Mouse (Mus musculus): ENCODE measurements around the gene Habp2. TPM values are rescaled to one million over a fixed set of nuclear protein-coding genes. Genes with fewer than 3 reads are reported as not detected.

Habp2 gene
- polyA plus RNA-seq, 1 experiment from 2014 or later: not detected

DNA sequence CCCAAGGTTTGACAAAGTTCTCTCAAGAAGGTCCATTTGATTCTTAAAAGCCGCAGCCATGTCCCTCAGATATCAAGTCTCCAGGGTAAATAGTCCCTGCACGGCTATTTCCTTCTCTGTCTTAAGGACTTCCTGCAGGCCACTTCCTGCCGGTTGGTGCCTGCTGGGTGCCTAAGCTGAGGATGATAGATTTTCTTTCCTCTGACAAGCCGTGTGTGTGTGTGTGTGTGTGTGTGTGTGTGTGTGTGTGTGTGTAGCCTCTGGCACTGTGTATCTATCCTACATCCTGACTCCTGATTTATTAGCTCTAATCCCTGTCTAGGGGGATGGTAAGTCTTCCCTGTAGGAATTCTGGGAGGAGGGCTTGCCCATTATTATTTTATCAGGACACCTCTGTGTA lies 22.8 kb upstream of the Habp2 start:
- no peaks in the 10 kb centered on the region for H3K9me3 ChIP-seq (ENCODE audit: control insufficient read depth, low read length)
- ATAC-seq (ENCODE audit: low FRiP score): no peak
- no peaks in the 10 kb centered on the region for H3K27me3 ChIP-seq (ENCODE audit: control insufficient read depth, insufficient read depth, low read length)
- WGBS: 78% methylated on average over 4 of the region's 4 CpGs
- H3K27ac ChIP-seq (ENCODE audit: low read depth, low read length): no peak overlapping the region
- no peaks in the 10 kb centered on the region for H3K36me3 ChIP-seq (ENCODE audit: control insufficient read depth, insufficient read depth, low read length)
- no peaks in the 10 kb centered on the region for H3K4me1 ChIP-seq (ENCODE audit: control insufficient read depth, insufficient read depth, low read length)
- no peak overlapping the region for H3K4me3 ChIP-seq (ENCODE audit: low read depth, low read length)
- DNase-seq (ENCODE audit: low spot score, missing footprints): peak; percentile 75
- no peak overlapping the region for H3K4me2 ChIP-seq
- H3K9ac ChIP-seq (ENCODE audit: low read length): no peak overlapping the region

DNA sequence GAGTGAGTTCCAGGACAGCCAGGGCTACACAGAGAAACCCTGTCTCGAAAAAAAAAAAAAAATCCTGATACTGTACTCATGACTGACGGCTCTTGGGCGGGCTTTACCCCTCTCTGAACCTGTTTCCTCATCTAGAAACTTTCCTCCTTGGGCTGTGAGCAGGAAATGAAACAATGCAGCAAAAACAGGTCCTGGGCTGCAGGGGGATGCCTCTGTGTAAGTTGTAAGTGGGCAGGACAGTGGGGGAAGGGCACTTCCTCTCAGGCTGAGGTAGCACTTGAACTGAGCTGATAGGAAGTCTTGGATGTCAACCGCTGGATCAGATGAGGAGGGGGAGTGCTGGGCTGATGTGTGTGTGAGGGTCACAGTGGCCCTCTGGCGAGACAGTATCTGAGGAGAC lies 21.8 kb upstream of the Habp2 start:
- 72% methylated on average over 5 of the region's 5 CpGs for WGBS

DNA sequence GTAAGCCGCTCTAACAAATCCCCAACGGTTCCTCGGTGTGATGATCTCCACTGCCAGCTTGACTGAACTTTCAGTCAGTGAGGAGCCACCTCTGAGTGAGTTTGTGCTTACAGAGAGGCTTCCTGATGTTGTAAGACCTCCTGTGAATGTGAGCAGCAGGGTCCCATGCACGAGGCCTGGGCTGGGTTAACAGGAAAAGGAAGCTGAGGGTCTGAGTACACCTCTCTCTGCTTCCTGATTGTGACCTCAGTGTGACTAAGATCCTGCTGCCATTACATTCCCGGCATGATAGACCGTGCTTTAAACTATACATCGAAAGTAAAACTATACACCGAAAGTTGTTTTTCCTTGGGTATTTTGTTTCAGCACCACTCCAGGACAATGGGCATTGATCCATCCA lies 14.9 kb upstream of the Habp2 start:
- no peak overlapping the region for H3K9ac ChIP-seq (ENCODE audit: low read length)
- ATAC-seq (ENCODE audit: low FRiP score) (no peak), DNase-seq (ENCODE audit: low spot score, missing footprints) (peak; percentile 28)
- H3K4me1 ChIP-seq (ENCODE audit: control insufficient read depth, insufficient read depth, low read length): no peaks in the 10 kb centered on the region
- H3K4me3 ChIP-seq (ENCODE audit: low read depth, low read length): no peak overlapping the region
- no peaks in the 10 kb centered on the region for H3K9me3 ChIP-seq (ENCODE audit: control insufficient read depth, low read length)
- H3K36me3 ChIP-seq (ENCODE audit: control insufficient read depth, insufficient read depth, low read length): no peaks in the 10 kb centered on the region
- H3K4me2 ChIP-seq: no peak overlapping the region
- H3K27ac ChIP-seq (ENCODE audit: low read depth, low read length): no peak overlapping the region
- 88% methylated on average over 8 of the region's 8 CpGs for WGBS
- H3K27me3 ChIP-seq (ENCODE audit: control insufficient read depth, insufficient read depth, low read length): no peaks in the 10 kb centered on the region

More for the DNA sequence above, 21.8 kb upstream of the Habp2 start:
- DNase-seq (ENCODE audit: low spot score, missing footprints) (peak; percentile 72), ATAC-seq (ENCODE audit: low FRiP score) (no peak)
- H3K4me3 ChIP-seq (ENCODE audit: low read depth, low read length): no peak overlapping the region
- H3K4me2 ChIP-seq: no peak overlapping the region
- H3K27me3 ChIP-seq (ENCODE audit: control insufficient read depth, insufficient read depth, low read length): no peaks in the 10 kb centered on the region
- no peaks in the 10 kb centered on the region for H3K4me1 ChIP-seq (ENCODE audit: control insufficient read depth, insufficient read depth, low read length)
- H3K36me3 ChIP-seq (ENCODE audit: control insufficient read depth, insufficient read depth, low read length): no peaks in the 10 kb centered on the region
- H3K27ac ChIP-seq (ENCODE audit: low read depth, low read length): no peak overlapping the region
- no peak overlapping the region for H3K9ac ChIP-seq (ENCODE audit: low read length)
- no peaks in the 10 kb centered on the region for H3K9me3 ChIP-seq (ENCODE audit: control insufficient read depth, low read length)

DNA sequence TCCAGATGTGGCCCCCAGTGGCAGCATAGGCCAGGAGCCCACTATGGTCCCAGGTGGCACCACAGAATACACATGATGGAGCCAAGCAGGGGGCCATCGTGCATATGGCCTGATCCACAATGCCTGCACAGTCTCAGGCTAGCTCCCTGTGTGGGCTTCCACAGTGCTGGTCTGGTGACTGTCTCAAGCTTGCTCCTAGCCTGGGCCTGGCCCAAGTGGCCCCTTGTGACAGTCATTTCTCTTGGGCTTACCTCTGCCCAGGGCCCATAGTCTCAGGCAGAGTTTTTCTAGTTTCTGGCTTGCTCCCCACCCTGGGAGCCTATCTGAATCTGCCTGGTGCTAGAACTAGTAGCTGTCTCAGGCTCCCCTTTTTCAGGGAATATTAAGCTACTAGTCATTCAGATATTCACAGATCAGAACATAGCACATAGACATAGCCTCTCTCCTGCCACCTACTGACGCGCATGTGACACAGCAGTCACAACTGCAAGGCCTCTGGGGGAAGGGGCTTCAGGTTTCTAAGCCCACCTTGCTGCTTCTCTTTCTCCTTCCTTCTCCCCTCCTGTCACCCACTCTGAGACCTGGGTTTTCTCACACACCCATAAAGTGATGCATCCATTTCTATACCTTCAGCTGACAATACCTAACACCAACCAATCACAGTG lies 9.7 kb upstream of the Habp2 start:
- Histone ChIP-seq H3K9ac (ENCODE audit: low read length) (no peak overlapping the region), H3K27me3 (ENCODE audit: control insufficient read depth, insufficient read depth, low read length) (no peaks in the 10 kb centered on the region), H3K4me2 (no peak overlapping the region), H3K9me3 (ENCODE audit: control insufficient read depth, low read length) (no peaks in the 10 kb centered on the region), H3K36me3 (ENCODE audit: control insufficient read depth, insufficient read depth, low read length) (no peaks in the 10 kb centered on the region), H3K27ac (ENCODE audit: low read depth, low read length) (no peak overlapping the region), H3K4me1 (ENCODE audit: control insufficient read depth, insufficient read depth, low read length) (no peaks in the 10 kb centered on the region), H3K4me3 (ENCODE audit: low read depth, low read length) (no peak overlapping the region)
- WGBS: 53% methylated on average over 3 of the region's 3 CpGs
- DNase-seq (ENCODE audit: low spot score, missing footprints) (peak; percentile 60), ATAC-seq (ENCODE audit: low FRiP score) (no peak)

DNA sequence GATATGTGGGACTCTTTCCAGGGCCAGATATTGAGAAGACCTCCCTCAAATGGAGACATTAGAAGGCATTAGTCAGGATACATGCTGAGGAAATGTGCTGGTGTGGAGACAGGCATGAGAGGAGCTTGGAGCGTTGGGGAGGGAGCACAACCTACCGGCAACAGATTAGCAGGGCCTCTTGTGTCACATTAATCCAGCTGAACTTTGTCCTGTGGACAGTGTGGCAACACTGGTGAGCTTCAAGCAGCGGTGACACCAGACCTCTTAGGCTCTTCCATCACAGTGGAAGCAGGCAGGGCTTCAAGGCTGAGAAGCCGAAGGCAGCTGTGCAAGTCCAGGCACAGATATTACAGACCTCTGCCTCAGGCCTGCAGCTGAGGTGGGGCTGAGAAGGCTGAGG lies 9.0 kb upstream of the Habp2 start:
- Histone ChIP-seq H3K36me3 (ENCODE audit: control insufficient read depth, insufficient read depth, low read length) (no peaks in the 10 kb centered on the region), H3K4me2 (no peak overlapping the region), H3K27ac (ENCODE audit: low read depth, low read length) (no peak overlapping the region), H3K4me1 (ENCODE audit: control insufficient read depth, insufficient read depth, low read length) (no peaks in the 10 kb centered on the region), H3K4me3 (ENCODE audit: low read depth, low read length) (no peak overlapping the region), H3K9me3 (ENCODE audit: control insufficient read depth, low read length) (no peaks in the 10 kb centered on the region), H3K27me3 (ENCODE audit: control insufficient read depth, insufficient read depth, low read length) (no peaks in the 10 kb centered on the region), H3K9ac (ENCODE audit: low read length) (no peak overlapping the region)
- ATAC-seq (ENCODE audit: low FRiP score) (no peak), DNase-seq (ENCODE audit: low spot score, missing footprints) (no peak)
- WGBS: 88% methylated on average over 4 of the region's 4 CpGs

DNA sequence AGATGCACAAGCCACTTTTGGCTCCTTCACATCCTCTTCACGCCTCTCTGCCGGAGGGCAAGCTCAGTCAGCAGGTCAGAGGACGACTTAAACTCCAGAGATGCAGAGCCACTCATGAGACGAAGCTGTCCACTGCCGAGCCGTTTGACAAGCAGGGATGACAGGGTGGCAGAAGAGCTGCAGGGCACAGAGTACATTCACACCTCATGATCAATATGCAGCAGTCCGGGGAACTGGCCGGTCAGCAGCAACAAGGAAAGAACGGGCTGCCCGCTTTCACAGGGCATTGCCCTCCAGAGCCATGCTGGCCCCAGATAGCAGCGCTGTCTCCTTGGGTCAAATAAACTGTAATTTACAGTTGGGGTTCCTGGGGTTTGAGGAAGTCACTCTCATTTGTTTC lies 8.6 kb upstream of the Habp2 start:
- DNase-seq (ENCODE audit: low spot score, missing footprints) (no peak), ATAC-seq (ENCODE audit: low FRiP score) (no peak)
- Histone ChIP-seq H3K27ac (ENCODE audit: low read depth, low read length) (no peak overlapping the region), H3K4me2 (no peak overlapping the region), H3K9me3 (ENCODE audit: control insufficient read depth, low read length) (no peaks in the 10 kb centered on the region), H3K9ac (ENCODE audit: low read length) (no peak overlapping the region), H3K4me1 (ENCODE audit: control insufficient read depth, insufficient read depth, low read length) (no peaks in the 10 kb centered on the region), H3K36me3 (ENCODE audit: control insufficient read depth, insufficient read depth, low read length) (no peaks in the 10 kb centered on the region), H3K27me3 (ENCODE audit: control insufficient read depth, insufficient read depth, low read length) (no peaks in the 10 kb centered on the region), H3K4me3 (ENCODE audit: low read depth, low read length) (no peak overlapping the region)
- 93% methylated on average over 11 of the region's 11 CpGs for whole genome bisulfite sequencing

DNA sequence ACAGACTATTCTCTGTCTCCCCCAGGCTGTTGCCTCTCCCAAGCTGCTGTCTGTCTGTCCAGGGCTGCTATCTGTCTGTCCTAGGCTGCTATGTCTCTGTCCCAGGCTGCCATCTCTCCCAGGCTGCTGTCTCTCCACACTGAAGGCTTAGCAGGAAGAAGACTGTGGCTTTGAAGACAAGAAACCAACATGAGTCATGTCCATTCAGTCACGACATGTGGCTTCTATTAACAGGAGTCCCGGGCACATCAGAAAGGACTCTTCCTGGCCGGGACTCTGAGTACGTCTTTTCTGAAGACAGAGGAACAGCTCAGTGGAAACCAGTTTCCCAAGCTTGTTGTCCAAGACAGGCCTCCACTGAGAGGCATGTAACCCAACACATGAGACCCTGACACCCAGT lies 1.7 kb upstream of the Habp2 start:
- ATAC-seq (ENCODE audit: low FRiP score) (no peak), DNase-seq (ENCODE audit: low spot score, missing footprints) (peak; percentile 49)
- H3K4me1 ChIP-seq (ENCODE audit: control insufficient read depth, insufficient read depth, low read length): no peaks in the 10 kb centered on the region

DNA sequence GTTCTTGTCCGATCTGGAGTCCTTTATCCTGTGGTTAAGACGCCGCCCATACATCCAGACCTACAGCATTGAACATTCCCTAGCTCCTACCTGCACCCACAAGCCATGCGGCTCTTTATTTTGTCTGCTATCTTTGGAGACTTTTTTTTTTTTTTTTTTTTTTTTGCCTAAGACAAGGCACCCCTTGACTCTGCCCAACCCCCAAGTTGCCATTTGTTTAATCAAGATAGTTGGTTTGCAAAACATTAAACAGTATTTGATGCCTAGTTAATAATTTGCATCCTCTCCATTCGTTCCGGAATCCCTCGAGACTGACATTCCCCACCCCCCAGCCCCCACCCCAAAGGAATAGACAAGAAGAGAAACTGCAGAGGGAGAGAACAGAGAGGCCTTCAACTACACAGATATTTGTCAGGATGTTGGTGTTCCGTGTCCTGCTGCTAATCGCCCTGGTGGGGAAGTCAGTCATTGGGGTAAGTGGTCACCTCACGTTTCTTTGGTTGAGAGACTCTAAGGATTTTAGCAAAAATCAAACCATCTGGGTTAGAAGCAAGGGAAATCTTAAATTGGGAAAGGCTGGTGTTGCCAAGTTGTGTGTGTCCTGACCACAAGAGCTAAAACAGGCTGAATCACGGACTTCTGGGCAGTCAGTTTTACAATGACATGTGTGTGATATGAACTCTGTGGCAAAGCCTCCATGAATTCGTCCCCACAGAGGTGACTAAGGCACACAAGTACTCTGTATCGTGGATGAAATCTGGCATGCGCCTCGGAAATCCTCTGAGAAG lies 837 bp downstream of the Habp2 start:
- Histone ChIP-seq H3K4me3 (ENCODE audit: low read depth, low read length) (no peak overlapping the region), H3K9ac (ENCODE audit: low read length) (no peak overlapping the region), H3K27me3 (ENCODE audit: control insufficient read depth, insufficient read depth, low read length) (no peaks in the 10 kb centered on the region), H3K4me1 (ENCODE audit: control insufficient read depth, insufficient read depth, low read length) (no peaks in the 10 kb centered on the region), H3K4me2 (no peak overlapping the region), H3K27ac (ENCODE audit: low read depth, low read length) (no peak overlapping the region), H3K9me3 (ENCODE audit: control insufficient read depth, low read length) (no peaks in the 10 kb centered on the region), H3K36me3 (ENCODE audit: control insufficient read depth, insufficient read depth, low read length) (no peaks in the 10 kb centered on the region)
- 82% methylated on average over 15 of the region's 15 CpGs for WGBS
- ATAC-seq (ENCODE audit: low FRiP score) (no peak), DNase-seq (ENCODE audit: low spot score, missing footprints) (no peak)

More for the DNA sequence above, 1.7 kb upstream of the Habp2 start:
- Histone ChIP-seq H3K27ac (ENCODE audit: low read depth, low read length) (no peak overlapping the region), H3K4me3 (ENCODE audit: low read depth, low read length) (no peak overlapping the region), H3K9ac (ENCODE audit: low read length) (no peak overlapping the region), H3K4me2 (no peak overlapping the region), H3K27me3 (ENCODE audit: control insufficient read depth, insufficient read depth, low read length) (no peaks in the 10 kb centered on the region), H3K9me3 (ENCODE audit: control insufficient read depth, low read length) (no peaks in the 10 kb centered on the region), H3K36me3 (ENCODE audit: control insufficient read depth, insufficient read depth, low read length) (no peaks in the 10 kb centered on the region)
- 77% methylated on average over 4 of the region's 4 CpGs for WGBS

DNA sequence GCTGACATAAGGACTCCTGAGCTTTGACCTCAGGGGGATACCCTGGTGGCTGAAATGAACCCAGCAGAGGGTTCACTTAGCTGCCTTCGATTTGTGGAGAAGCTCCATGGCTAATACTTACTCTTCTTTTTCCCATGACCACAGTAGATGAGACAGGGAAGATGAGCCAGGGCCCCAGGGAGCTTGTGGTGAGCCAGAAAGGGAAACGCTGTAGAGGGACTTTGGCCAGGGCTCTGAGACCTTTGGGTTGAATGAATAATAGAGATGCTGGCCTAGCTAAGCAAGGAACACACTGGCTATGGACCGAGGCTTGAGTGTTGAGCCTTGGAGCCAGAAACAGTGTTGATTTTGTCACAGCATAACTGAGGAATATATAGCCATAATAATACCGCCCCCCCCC lies 1.5 kb downstream of the Habp2 start:
- Histone ChIP-seq H3K36me3 (ENCODE audit: control insufficient read depth, insufficient read depth, low read length) (no peaks in the 10 kb centered on the region), H3K4me2 (no peak overlapping the region), H3K27ac (ENCODE audit: low read depth, low read length) (no peak overlapping the region), H3K27me3 (ENCODE audit: control insufficient read depth, insufficient read depth, low read length) (no peaks in the 10 kb centered on the region), H3K4me3 (ENCODE audit: low read depth, low read length) (no peak overlapping the region), H3K9me3 (ENCODE audit: control insufficient read depth, low read length) (no peaks in the 10 kb centered on the region), H3K9ac (ENCODE audit: low read length) (no peak overlapping the region), H3K4me1 (ENCODE audit: control insufficient read depth, insufficient read depth, low read length) (no peaks in the 10 kb centered on the region)
- 68% methylated on average over 4 of the region's 4 CpGs for WGBS
- ATAC-seq (ENCODE audit: low FRiP score): no peak
- no peak for DNase-seq (ENCODE audit: low spot score, missing footprints)

All from midbrain, embryonic 11.5 days (tissue).